ENCODE assay signal across 8 mouse cellular contexts in genomic region chrX:136740791-136741650, GRCm38 (mm10). TPM values are rescaled to one million over a fixed set of nuclear protein-coding genes. Genes with fewer than 3 reads are reported as not detected.
DNase-seq lines count a peak whose midpoint lies in the region; ATAC-seq and TF ChIP-seq lines count a peak whose summit lies in the region.

No protein-coding gene starts in this region.

- 14% methylated on average over 39 of the region's 39 CpGs for WGBS in bone marrow, adult 2 months
- 19% methylated on average over 39 of the region's 39 CpGs for WGBS in heart, embryonic 10.5 days
- WGBS in kidney, embryonic 15.5 days = 25% methylated on average over 39 of the region's 39 CpGs
- WGBS in stomach, embryonic 14.5 days = 22% methylated on average over 39 of the region's 39 CpGs

- TF ChIP-seq CTCF in bone marrow, adult 2 months (IDR thresholded peaks at IDR 0.05; ENCODE audit: control insufficient read depth, insufficient read depth, low read length) = no peak

- no peaks in the 10 kb centered on the region for H3K27me3 ChIP-seq in heart, embryonic 10.5 days (ENCODE audit: insufficient read depth, poor library complexity, severe bottlenecking)
- no peaks in the 10 kb centered on the region; the same call in 1 of the 2 replicates for H3K27me3 ChIP-seq in kidney, embryonic 15.5 days
- H3K27me3 ChIP-seq in stomach, embryonic 14.5 days (ENCODE audit: control insufficient read depth, insufficient read depth, low read length) = no peaks in the 10 kb centered on the region

- DNase-seq in B cell, adult 2 months = peak; percentile 87 to 92
- peak; percentile 98 for DNase-seq in heart, embryonic 10.5 days (ENCODE audit: low spot score)
- DNase-seq in liver = peak; percentile 91

- no peak for TF ChIP-seq POLR2A in bone marrow, adult 2 months (IDR thresholded peaks at IDR 0.05; ENCODE audit: borderline replicate concordance, control insufficient read depth, low read depth, low read length)

- H3K27ac ChIP-seq in bone marrow, adult 2 months (ENCODE audit: control insufficient read depth, insufficient read depth, low read depth, low read length, poor library complexity) = peak overlapping the region; percentile 93
- peak overlapping the region; percentile 89 for H3K27ac ChIP-seq in heart, embryonic 10.5 days
- peak overlapping the region; percentile 93 for H3K27ac ChIP-seq in kidney, embryonic 15.5 days
- peak overlapping the region; percentile 88 for H3K27ac ChIP-seq in stomach, embryonic 14.5 days (ENCODE audit: low read length)

- ATAC-seq in erythroblast, adult 5-6 weeks (replicated peaks; ENCODE audit: low FRiP score, poor library complexity, severe bottlenecking) = peak; percentile 98
- ATAC-seq in kidney, embryonic 15.5 days (replicated peaks; ENCODE audit: low FRiP score) = peak; percentile 99
- ATAC-seq in monocyte, adult 5-6 weeks (replicated peaks; ENCODE audit: insufficient number of reproducible peaks, low FRiP score, low TSS enrichment, poor library complexity, severe bottlenecking) = peak; percentile 97
- peak; percentile 98 for ATAC-seq in stomach, embryonic 14.5 days (ENCODE audit: insufficient number of reproducible peaks, insufficient read depth, low FRiP score, low read depth)

- H3K36me3 ChIP-seq in heart, embryonic 10.5 days = peaks cover 16% of the 10 kb centered on the region; the same call in 1 of the 2 replicates
- peaks cover 10% of the 10 kb centered on the region; the same call in 1 of the 2 replicates for H3K36me3 ChIP-seq in kidney, embryonic 15.5 days
- H3K36me3 ChIP-seq in stomach, embryonic 14.5 days (ENCODE audit: control insufficient read depth, insufficient read depth, low read length) = peaks cover 4% of the 10 kb centered on the region; the same call in 1 of the 2 replicates

- H3K9ac ChIP-seq in kidney, embryonic 15.5 days = peak overlapping the region; percentile 55
- H3K9ac ChIP-seq in stomach, embryonic 14.5 days (replicated peaks; ENCODE audit: low read depth, low read length) = peak overlapping the region; percentile 51

- H3K9me3 ChIP-seq in heart, embryonic 10.5 days = no peaks in the 10 kb centered on the region
- no peaks in the 10 kb centered on the region for H3K9me3 ChIP-seq in kidney, embryonic 15.5 days (replicated peaks)
- no peaks in the 10 kb centered on the region for H3K9me3 ChIP-seq in stomach, embryonic 14.5 days (ENCODE audit: control insufficient read depth, low read depth, low read length)

- peak overlapping the region; percentile 61; the same call in 1 of the 2 replicates for H3K4me2 ChIP-seq in kidney, embryonic 15.5 days
- peak overlapping the region; percentile 51; the same call in 1 of the 2 replicates for H3K4me2 ChIP-seq in stomach, embryonic 14.5 days (replicated peaks; ENCODE audit: low read depth, low read length)

- H3K4me1 ChIP-seq in bone marrow, adult 2 months (ENCODE audit: control insufficient read depth, insufficient read depth, low read length) = no peaks in the 10 kb centered on the region
- H3K4me1 ChIP-seq in heart, embryonic 10.5 days = no peaks in the 10 kb centered on the region
- peaks cover 7% of the 10 kb centered on the region; the same call in 1 of the 2 replicates for H3K4me1 ChIP-seq in kidney, embryonic 15.5 days
- peaks cover 3% of the 10 kb centered on the region; the same call in 1 of the 2 replicates for H3K4me1 ChIP-seq in stomach, embryonic 14.5 days (ENCODE audit: control insufficient read depth, insufficient read depth, low read length)

- peak overlapping the region; percentile 95 for H3K4me3 ChIP-seq in bone marrow, adult 2 months (replicated peaks; ENCODE audit: control insufficient read depth, low read depth, low read length)
- peak overlapping the region; percentile 60 for H3K4me3 ChIP-seq in heart, embryonic 10.5 days
- peak overlapping the region; percentile 59 for H3K4me3 ChIP-seq in kidney, embryonic 15.5 days (replicated peaks)
- H3K4me3 ChIP-seq in stomach, embryonic 14.5 days (ENCODE audit: low read depth, low read length) = peak overlapping the region; percentile 46

RNA-seq across cellular contexts. Expression of gene Morf4l2, which starts 2.5 kb away (rescaled TPM):
- 84.4 and 155 TPM in 2 replicates for polyA plus RNA-seq in bone marrow, adult 2 months (2011; ENCODE audit: insufficient read depth, insufficient read length, low replicate concordance, missing spikeins)
- 42.1 and 57.5 TPM in 2 replicates for total RNA-seq in erythroblast, adult 5-6 weeks (2015; ENCODE audit: low replicate concordance)
- total RNA-seq in erythroblast, adult 5-6 weeks (2017; ENCODE audit: low replicate concordance) = 120 and 125 TPM in 2 replicates
- polyA plus RNA-seq in heart, embryonic 10.5 days (2016; fragmentation: Nextera tagmentation; extraction: Ambion mirVana) = 448 and 541 TPM in 2 replicates
- polyA plus RNA-seq in kidney, embryonic 15.5 days (2015; fragmentation: Nextera tagmentation; extraction: Ambion mirVana) = 557 and 568 TPM in 2 replicates
- 185 to 216 TPM (median 197 TPM) in 3 replicates for total RNA-seq in monocyte, adult 5-6 weeks (2017)
- 523 and 569 TPM in 2 replicates for polyA plus RNA-seq in stomach, embryonic 14.5 days (2014; fragmentation: Nextera tagmentation; extraction: Ambion mirVana)

RNA-seq across cellular contexts. Expression of gene Tceal1, which starts 33.2 kb away (rescaled TPM):
- 0.52 and 0.68 TPM in 2 replicates for polyA plus RNA-seq in bone marrow, adult 2 months (2011; ENCODE audit: insufficient read depth, insufficient read length, low replicate concordance, missing spikeins)
- total RNA-seq in erythroblast, adult 5-6 weeks (2015; ENCODE audit: low replicate concordance) = not detected in 2 replicates
- total RNA-seq in erythroblast, adult 5-6 weeks (2017; ENCODE audit: low replicate concordance) = 0.28 TPM in 1 of 2 replicates, not detected in the other
- 6.1 and 7.2 TPM in 2 replicates for polyA plus RNA-seq in heart, embryonic 10.5 days (2016; fragmentation: Nextera tagmentation; extraction: Ambion mirVana)
- polyA plus RNA-seq in kidney, embryonic 15.5 days (2015; fragmentation: Nextera tagmentation; extraction: Ambion mirVana) = 10.4 and 11.8 TPM in 2 replicates
- total RNA-seq in monocyte, adult 5-6 weeks (2017) = not detected in 3 replicates
- polyA plus RNA-seq in stomach, embryonic 14.5 days (2014; fragmentation: Nextera tagmentation; extraction: Ambion mirVana) = 10.4 and 11.1 TPM in 2 replicates

RNA-seq across cellular contexts. Expression of gene Glra4, which starts 38.9 kb away (rescaled TPM):
- not detected in 2 replicates for polyA plus RNA-seq in bone marrow, adult 2 months (2011; ENCODE audit: insufficient read depth, insufficient read length, low replicate concordance, missing spikeins)
- not detected in 2 replicates for total RNA-seq in erythroblast, adult 5-6 weeks (2015; ENCODE audit: low replicate concordance)
- total RNA-seq in erythroblast, adult 5-6 weeks (2017; ENCODE audit: low replicate concordance) = not detected in 2 replicates
- polyA plus RNA-seq in heart, embryonic 10.5 days (2016; fragmentation: Nextera tagmentation; extraction: Ambion mirVana) = 0.15 and 0.21 TPM in 2 replicates
- 0.09 TPM in 1 of 2 replicates, not detected in the other for polyA plus RNA-seq in kidney, embryonic 15.5 days (2015; fragmentation: Nextera tagmentation; extraction: Ambion mirVana)
- total RNA-seq in monocyte, adult 5-6 weeks (2017) = not detected in 3 replicates
- polyA plus RNA-seq in stomach, embryonic 14.5 days (2014; fragmentation: Nextera tagmentation; extraction: Ambion mirVana) = 0.14 TPM in 1 of 2 replicates, not detected in the other

Comparison
In these comparisons a context has a peak if more than half of its experiments do, and no peak if none do; other contexts are left out.
1. Peak in every context shown above with its lines: DNase-seq, ATAC-seq, H3K4me3 ChIP-seq and H3K27ac ChIP-seq.